Mouse (Mus musculus) heart, embryonic 14.5 days (tissue): ENCODE data around the gene Tmprss9. TPM values are rescaled to one million over a fixed set of nuclear protein-coding genes. Genes with fewer than 3 reads are reported as not detected.
A peak's percentile ranks its signal among the peaks of the same experiment; 100 is the strongest.

Experiments
- ATAC-seq: fragments of 200-750 bp; cut with Nextera tagmentation; 2 replicates; pipeline ENCODE4 v1.8.0; 2017; ENCODE audit warnings: low read depth, moderate TSS enrichment; ENCODE audit not compliant: insufficient number of reproducible peaks, insufficient read depth, low FRiP score
- H3K27ac ChIP-seq, 2 experiments: fragments of 200-500 bp in 1 of 2; fragments of 300-500 bp in 1 of 2; sonication (generic) in 1 of 2; replicated peaks in 1 of 2; 2 replicates each; pipeline ENCODE4 v1.5.1; 2012 to 2014; ENCODE audit warnings: low read depth in 2 of 2, low read length in 2 of 2, control low read depth in 1 of 2, mild to moderate bottlenecking in 1 of 2, mixed read lengths in 1 of 2; ENCODE audit not compliant: control insufficient read depth in 1 of 2, insufficient read depth in 1 of 2
- H3K27me3 ChIP-seq: fragments of 300-500 bp; sonication (generic); 2 replicates; pipeline ENCODE4 v1.6.1; 2014; ENCODE audit warnings: mild to moderate bottlenecking, low read length, control low read depth; ENCODE audit not compliant: control insufficient read depth, insufficient read depth
- H3K36me3 ChIP-seq: fragments of 300-500 bp; sonication (generic); 2 replicates; pipeline ENCODE4 v1.6.1; 2014; ENCODE audit warnings: mild to moderate bottlenecking, control low read depth, low read length, mixed read lengths; ENCODE audit not compliant: control insufficient read depth, insufficient read depth
- H3K4me1 ChIP-seq, 2 experiments: fragments of 200-500 bp in 1 of 2; fragments of 300-500 bp in 1 of 2; sonication (generic) in 1 of 2; 2 replicates each; pipeline ENCODE4 v1.6.1; 2012 to 2014; ENCODE audit warnings: low read length in 2 of 2, control low read depth in 1 of 2, mixed read lengths in 1 of 2; ENCODE audit not compliant: control insufficient read depth in 2 of 2, insufficient read depth in 2 of 2
- H3K4me2 ChIP-seq: fragments of 300-500 bp; sonication (generic); 2 replicates; pipeline ENCODE4 v1.6.1; 2014; ENCODE audit warnings: mild to moderate bottlenecking, low read length
- H3K4me3 ChIP-seq, 2 experiments: fragments of 200-500 bp in 1 of 2; fragments of 300-500 bp in 1 of 2; sonication (generic) in 1 of 2; 2 replicates each; pipeline ENCODE4 v1.5.1; 2012 to 2014; ENCODE audit warnings: low read length in 2 of 2, mild to moderate bottlenecking in 2 of 2, control low read depth in 1 of 2, low read depth in 1 of 2, moderate library complexity in 1 of 2; ENCODE audit not compliant: control insufficient read depth in 1 of 2, insufficient read depth in 1 of 2
- H3K9ac ChIP-seq: fragments of 300-500 bp; sonication (generic); 2 replicates; pipeline ENCODE4 v1.6.1; 2014; ENCODE audit warnings: mild to moderate bottlenecking, low read length
- H3K9me3 ChIP-seq: fragments of 300-500 bp; sonication (generic); 2 replicates; pipeline ENCODE4 v1.6.1; 2016; ENCODE audit warnings: low read length, control low read depth; ENCODE audit not compliant: control insufficient read depth
- WGBS: fragments of 180-500 bp; shearing (Covaris S2); extraction: QIAGEN DNeasy Blood & Tissue Kit; methylation state at CpG from one replicate; pipeline ENCODE4 v1.1.7; 2014; 5-methylcytosine and 5-hydroxymethylcytosine counted together
- polyA plus RNA-seq: library from polyadenylated mRNA; unstranded; fragments of >200 nt; fragmentation: Nextera tagmentation; extraction: Ambion mirVana; gene quantifications from 2 replicates; pipeline ENCODE4 v1.2.1, GENCODE M21; 2014

Gene Tmprss9
- polyA plus RNA-seq, 1 experiment from 2014 or later, result 0.05 TPM

DNA sequence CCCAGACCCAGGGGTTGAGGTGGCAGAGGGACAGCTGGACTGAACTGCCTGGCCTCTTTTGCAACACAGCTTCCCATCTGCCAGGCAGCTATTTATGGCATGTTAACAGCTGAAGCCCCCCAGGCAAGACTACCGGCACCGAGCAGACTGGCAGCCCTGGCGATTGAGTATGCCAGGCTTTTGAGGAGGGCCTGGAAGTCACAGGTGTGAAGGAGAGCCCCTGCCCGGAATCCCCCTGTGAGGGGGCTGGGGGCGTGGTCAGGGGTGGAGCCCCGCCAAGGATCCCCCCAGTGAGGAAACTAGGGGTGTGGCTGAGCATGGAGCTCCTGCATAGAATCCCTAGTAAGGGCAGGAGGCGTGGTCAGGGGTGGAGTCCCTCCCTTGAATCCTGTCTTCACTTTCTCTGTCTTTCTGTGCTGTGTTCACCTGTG lies 34.7 kb upstream of the Tmprss9 start:
- Histone ChIP-seq H3K27ac (peak overlapping the region; percentile 28 to 54), H3K9me3 (0 out of 2 replicates have a peak, but pooled peaks cover 6% of the 10 kb centered on the region), H3K36me3 (no peaks in the 10 kb centered on the region), H3K4me2 (no peak overlapping the region), H3K9ac (no peak overlapping the region), H3K4me3 (no peak overlapping the region), H3K27me3 (peaks cover 47% of the 10 kb centered on the region), H3K4me1 (peaks cover 21 to 26% of the 10 kb centered on the region in 2 experiments)
- 18% methylated on average over 7 of the region's 7 CpGs for WGBS
- no peak for ATAC-seq

DNA sequence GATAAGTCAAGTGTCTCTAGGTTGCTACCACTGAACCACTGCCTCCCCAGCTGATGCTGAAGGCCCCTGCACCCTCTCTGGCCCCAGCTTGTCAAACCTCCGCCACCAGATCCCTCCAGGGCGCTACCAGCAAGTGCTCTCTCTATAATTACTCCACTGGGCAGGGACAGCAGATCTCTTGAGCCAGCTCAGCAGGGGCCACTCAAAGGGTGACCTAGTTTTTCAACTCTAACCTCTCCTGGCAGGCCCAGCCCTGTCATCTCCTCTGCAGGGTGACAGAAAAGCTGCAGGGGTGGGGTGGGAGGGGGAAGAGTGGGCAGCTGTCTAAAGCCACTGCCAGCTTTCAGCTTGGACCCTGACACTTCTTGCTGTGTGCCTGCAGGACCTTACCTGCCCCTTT lies 33.8 kb upstream of the Tmprss9 start:
- Histone ChIP-seq H3K27me3 (peaks cover 56% of the 10 kb centered on the region), H3K4me2 (peak overlapping the region; percentile 9; the same call in 1 of the 2 replicates), H3K4me1 (peaks cover 21 to 26% of the 10 kb centered on the region in 2 experiments), H3K9me3 (0 out of 2 replicates have a peak, but pooled peaks cover 6% of the 10 kb centered on the region), H3K27ac (peak overlapping the region; percentile 54 to 62), H3K4me3 (no peak overlapping the region), H3K36me3 (no peaks in the 10 kb centered on the region), H3K9ac (0 out of 2 replicates have a peak overlapping the region, but pooled peaks have one; percentile 0)
- 13% methylated on average over 2 of the region's 2 CpGs for WGBS
- peak; percentile 13; the same call in 1 of the 2 replicates for ATAC-seq

DNA sequence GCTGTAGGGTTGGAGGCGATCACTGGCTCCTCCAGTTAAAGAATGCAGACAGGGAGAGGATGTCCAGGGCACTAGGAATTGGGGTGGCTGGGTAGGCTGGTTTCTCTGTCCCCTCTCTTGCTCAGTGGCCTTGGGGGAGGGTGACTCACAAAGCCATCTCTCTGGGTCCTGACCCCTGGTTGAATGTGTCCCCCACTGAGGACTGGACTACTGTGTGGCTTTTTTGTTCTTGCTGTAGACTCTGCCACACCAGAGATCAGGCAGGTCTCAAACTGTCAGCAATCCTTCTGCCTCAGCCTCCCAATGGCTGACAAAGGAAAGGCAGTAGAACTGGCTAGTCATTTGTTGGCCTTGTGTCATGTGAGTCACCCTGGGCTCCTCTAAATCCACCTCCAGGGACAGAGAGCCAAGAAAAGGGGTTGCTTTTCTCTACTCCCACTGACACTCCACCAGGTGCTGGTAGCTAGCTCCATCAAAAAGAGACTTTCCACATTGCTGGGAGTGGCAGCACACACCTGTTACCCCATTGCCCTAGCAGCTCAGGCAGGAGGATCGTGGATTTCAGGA lies 33.2 kb upstream of the Tmprss9 start:
- WGBS, result 63% methylated on average over 2 of the region's 2 CpGs
- peaks cover 58% of the 10 kb centered on the region for H3K27me3 ChIP-seq
- peaks cover 21 to 28% of the 10 kb centered on the region in 2 experiments for H3K4me1 ChIP-seq
- 0 out of 2 replicates have a peak, but pooled peaks cover 6% of the 10 kb centered on the region for H3K9me3 ChIP-seq
- no peak for ATAC-seq
- H3K4me3 ChIP-seq, result no peak overlapping the region
- H3K9ac ChIP-seq, result 0 out of 2 replicates have a peak overlapping the region, but pooled peaks have one; percentile 0
- no peaks in the 10 kb centered on the region for H3K36me3 ChIP-seq
- H3K4me2 ChIP-seq, result no peak overlapping the region
- peak overlapping the region; percentile 54 to 62 for H3K27ac ChIP-seq

DNA sequence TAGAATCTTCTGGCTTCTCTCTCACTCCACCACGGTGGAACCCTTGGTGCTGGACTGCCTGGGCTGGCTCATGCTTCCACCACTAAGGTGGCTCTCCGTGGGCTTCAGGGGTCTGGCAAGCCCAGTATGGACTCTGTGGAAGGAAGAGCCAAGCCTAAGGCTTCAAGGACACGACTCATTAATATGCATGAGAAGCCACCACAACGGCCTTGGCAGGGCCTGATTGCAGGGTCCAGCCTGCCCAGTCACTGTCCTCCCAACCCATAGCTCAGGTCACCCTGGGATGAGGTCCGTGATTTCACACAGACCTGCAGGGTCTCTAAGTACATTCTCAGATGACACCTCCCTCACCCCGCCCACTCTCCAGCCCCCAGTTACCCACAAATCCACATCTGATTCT lies 31.8 kb upstream of the Tmprss9 start:
- peaks cover 20 to 36% of the 10 kb centered on the region in 2 experiments for H3K4me1 ChIP-seq
- 55% methylated on average over 6 of the region's 6 CpGs for WGBS
- no peak overlapping the region for H3K27ac ChIP-seq
- H3K4me3 ChIP-seq, result no peak overlapping the region
- 0 out of 2 replicates have a peak, but pooled peaks cover 3% of the 10 kb centered on the region for H3K9me3 ChIP-seq
- no peak for ATAC-seq
- no peak overlapping the region for H3K4me2 ChIP-seq
- no peak overlapping the region for H3K9ac ChIP-seq
- H3K36me3 ChIP-seq, result no peaks in the 10 kb centered on the region
- peaks cover 58% of the 10 kb centered on the region for H3K27me3 ChIP-seq

DNA sequence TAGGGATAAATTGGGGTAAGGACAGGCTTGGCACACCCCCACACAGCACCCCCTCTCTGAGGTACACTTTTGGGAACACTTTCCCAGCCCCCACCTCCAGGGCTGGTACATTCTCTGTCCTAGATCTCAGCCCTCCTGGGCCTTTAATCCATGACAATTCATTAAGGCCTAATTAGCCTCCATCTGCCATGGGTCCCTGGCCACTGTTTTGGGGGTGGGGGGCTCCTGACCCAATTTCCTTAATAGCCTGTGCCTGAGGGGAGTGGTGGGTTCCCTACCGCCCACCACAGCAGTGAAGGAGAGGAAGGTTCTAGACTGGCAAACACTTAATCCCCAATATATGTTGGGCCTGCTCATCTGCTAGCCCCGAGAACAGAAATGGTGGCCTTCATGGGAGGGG lies 30.0 kb upstream of the Tmprss9 start:
- Histone ChIP-seq H3K9ac (no peak overlapping the region), H3K4me1 (peaks cover 15 to 29% of the 10 kb centered on the region in 2 experiments), H3K4me3 (no peak overlapping the region), H3K36me3 (no peaks in the 10 kb centered on the region), H3K27me3 (peaks cover 46% of the 10 kb centered on the region), H3K27ac (no peak overlapping the region), H3K4me2 (no peak overlapping the region), H3K9me3 (no peaks in the 10 kb centered on the region)
- 88% methylated on average over 2 of the region's 2 CpGs for WGBS
- no peak for ATAC-seq

DNA sequence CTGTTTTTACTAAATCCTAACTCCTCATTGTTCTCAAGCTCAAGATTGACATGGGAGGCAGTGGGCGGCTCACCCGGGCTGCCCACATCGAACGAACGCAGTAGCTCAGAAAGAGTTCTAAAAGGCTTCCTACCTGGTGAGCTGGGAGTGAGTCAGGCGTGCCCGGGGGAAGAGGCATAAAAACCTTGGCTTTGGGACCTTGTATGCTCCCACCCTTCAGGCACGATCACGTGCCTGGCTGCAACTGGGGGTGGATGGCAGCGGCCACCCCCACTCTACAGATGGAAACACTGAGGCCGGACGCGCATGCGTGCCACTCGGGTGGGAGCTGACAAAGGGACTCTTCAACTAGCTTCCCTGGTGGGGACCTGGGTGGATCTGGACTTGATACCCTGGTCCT lies 29.3 kb upstream of the Tmprss9 start:
- ATAC-seq, result no peak
- peaks cover 9 to 22% of the 10 kb centered on the region in 2 experiments for H3K4me1 ChIP-seq

DNA sequence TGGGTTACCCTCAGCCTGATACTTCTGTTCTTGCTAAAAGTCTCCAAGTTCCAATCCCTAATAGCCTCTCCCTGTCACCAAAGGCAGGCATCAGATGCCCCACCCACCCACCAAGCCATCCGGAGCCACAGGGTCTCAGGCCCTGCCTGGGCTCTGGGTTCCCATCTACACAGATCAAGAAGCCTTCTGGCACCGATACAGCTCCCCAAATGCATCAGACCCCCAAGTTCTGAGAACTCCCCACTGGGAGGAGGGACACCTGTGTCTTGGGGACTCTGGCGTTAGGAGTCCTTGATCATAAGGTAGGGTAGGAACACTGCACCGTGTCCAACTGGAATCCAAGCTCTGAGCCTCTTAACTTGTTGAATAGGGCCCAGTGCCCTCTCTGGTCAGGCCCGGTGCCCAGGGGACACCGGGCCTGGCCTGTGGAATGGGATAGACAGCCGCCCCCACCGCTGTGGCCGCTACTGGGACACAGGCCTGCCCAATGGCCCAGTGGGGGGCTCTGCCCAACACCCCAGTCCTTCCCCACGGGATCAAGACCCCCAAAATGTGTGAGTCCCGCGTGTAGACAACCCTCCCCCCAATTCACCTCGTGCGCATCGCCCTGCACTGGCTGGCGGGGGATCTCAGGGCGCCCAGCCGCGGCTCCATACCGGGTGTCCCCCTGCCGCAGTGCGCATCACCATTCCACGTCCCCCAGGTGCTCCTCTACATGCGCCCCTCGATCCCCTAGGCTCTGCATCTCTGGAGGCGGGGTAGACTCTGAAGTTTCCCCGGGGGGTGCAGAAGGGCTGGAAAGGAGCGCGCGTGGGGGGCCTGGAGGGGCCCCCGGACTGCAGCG lies 28.3 kb upstream of the Tmprss9 start:
- no peaks in the 10 kb centered on the region for H3K9me3 ChIP-seq
- peak overlapping the region; percentile 81 for H3K4me2 ChIP-seq
- peak overlapping the region; percentile 74 for H3K9ac ChIP-seq
- 10% methylated on average over 32 of the region's 32 CpGs for WGBS
- H3K4me1 ChIP-seq, result peaks cover 2 to 13% of the 10 kb centered on the region in 2 experiments; a peak in 2 of 4 replicates
- H3K36me3 ChIP-seq, result no peaks in the 10 kb centered on the region
- H3K27ac ChIP-seq, result no peak overlapping the region
- H3K27me3 ChIP-seq, result peaks cover 41% of the 10 kb centered on the region
- ATAC-seq, result no peak
- H3K4me3 ChIP-seq, result peak overlapping the region; percentile 27 to 47

More for the DNA sequence above, 29.3 kb upstream of the Tmprss9 start:
- WGBS, result 79% methylated on average over 15 of the region's 15 CpGs
- Histone ChIP-seq H3K4me2 (no peak overlapping the region), H3K4me3 (no peak overlapping the region), H3K36me3 (no peaks in the 10 kb centered on the region), H3K27ac (no peak overlapping the region), H3K9ac (no peak overlapping the region), H3K9me3 (no peaks in the 10 kb centered on the region), H3K27me3 (peaks cover 42% of the 10 kb centered on the region)
